Mouse (Mus musculus): ENCODE measurements at regions not wholly inside any gene's neighbourhood (a gene's known extent, or its start where the extent isn't known, plus 50 kb on each side); places are given as distances from the start of the nearest gene placed in this dataset.

GRCm38 (mm10) chr10:91591398-91591811, 410.3 kb upstream of the Tmpo start:
- TF ChIP-seq POLR2A (IDR thresholded peaks at IDR 0.05; ENCODE audit: borderline replicate concordance, extremely low read depth, low read depth, low read length): no peak
- no peak for TF ChIP-seq CTCF (IDR thresholded peaks at IDR 0.05; ENCODE audit: insufficient read depth, low read length)

Measured in lung, adult 2 months (tissue).